Mouse (Mus musculus) neural tube, embryonic 14.5 days (tissue): ENCODE measurements around the gene Gm21969. TPM values are rescaled to one million over a fixed set of nuclear protein-coding genes. Genes with fewer than 3 reads are reported as not detected.

Experiments used
- ATAC-seq: fragments of 200-750 bp; cut with Nextera tagmentation; 2 replicates; pipeline ENCODE4 v1.8.0; 2017; ENCODE audit warnings: low read depth, mild to moderate bottlenecking, moderate TSS enrichment, moderate library complexity
- H3K27ac ChIP-seq: fragments of 300-500 bp; sonication (generic); 2 replicates; pipeline ENCODE4 v1.5.1; 2014; ENCODE audit warnings: low read depth, mild to moderate bottlenecking, control low read depth, low read length, moderate library complexity, mixed read lengths
- H3K27me3 ChIP-seq: fragments of 300-500 bp; sonication (generic); 2 replicates; pipeline ENCODE4 v1.6.1; 2014; ENCODE audit warnings: low read length; ENCODE audit not compliant: control insufficient read depth, insufficient read depth
- H3K36me3 ChIP-seq: fragments of 300-500 bp; sonication (generic); 2 replicates; pipeline ENCODE4 v1.6.1; 2014; ENCODE audit warnings: low read length, mixed read lengths; ENCODE audit not compliant: control insufficient read depth, insufficient read depth
- H3K4me1 ChIP-seq: fragments of 300-500 bp; sonication (generic); 2 replicates; pipeline ENCODE4 v1.6.1; 2014; ENCODE audit warnings: low read length; ENCODE audit not compliant: control insufficient read depth, insufficient read depth
- H3K4me2 ChIP-seq: fragments of 300-500 bp; sonication (generic); 2 replicates; pipeline ENCODE4 v1.6.1; 2014; ENCODE audit warnings: mild to moderate bottlenecking, low read depth, low read length, control low read depth
- H3K4me3 ChIP-seq: fragments of 300-500 bp; sonication (generic); 2 replicates; pipeline ENCODE4 v1.5.1; 2014; ENCODE audit warnings: low read depth, low read length, control low read depth, mixed read lengths
- H3K9ac ChIP-seq: fragments of 300-500 bp; sonication (generic); replicated peaks from 2 replicates; pipeline ENCODE4 v1.6.1; 2014; ENCODE audit warnings: low read depth, mild to moderate bottlenecking, control low read depth, low read length, mixed read lengths
- H3K9me3 ChIP-seq: fragments of 300-500 bp; sonication (generic); 2 replicates; pipeline ENCODE4 v1.6.1; 2016; ENCODE audit warnings: low read length; ENCODE audit not compliant: control insufficient read depth
- WGBS: fragments of 180-500 bp; shearing (Covaris S2); extraction: QIAGEN DNeasy Blood & Tissue Kit; methylation state at CpG from one replicate; pipeline ENCODE4 v1.1.7; 2014; 5-methylcytosine and 5-hydroxymethylcytosine counted together
- polyA plus RNA-seq: library from polyadenylated mRNA; unstranded; fragments of >200 nt; fragmentation: Nextera tagmentation; extraction: Ambion mirVana; gene quantifications from 2 replicates; pipeline ENCODE4 v1.2.1, GENCODE M21; 2014

Gm21969 gene
- polyA plus RNA-seq, 1 experiment from 2014 or later = not detected

- 24% methylated on average over 7 of the region's 7 CpGs for WGBS
- ATAC-seq = no peak
These were observed 33.4 kb downstream of the Gm21969 start for GRCm38 (mm10) chr4:139636373-139636772.

GRCm38 (mm10) chr4:139637847-139638246, 34.9 kb downstream of the Gm21969 start:
- Histone ChIP-seq H3K27ac (no peak overlapping the region), H3K4me3 (no peak overlapping the region), H3K27me3 (no peaks in the 10 kb centered on the region), H3K9me3 (no peaks in the 10 kb centered on the region), H3K4me2 (no peak overlapping the region), H3K9ac (no peak overlapping the region), H3K36me3 (peaks cover 3% of the 10 kb centered on the region; the same call in 1 of the 2 replicates), H3K4me1 (peaks cover 21% of the 10 kb centered on the region)
- ATAC-seq = no peak
- 91% methylated on average over 9 of the region's 9 CpGs for WGBS

More at GRCm38 (mm10) chr4:139636373-139636772, 33.4 kb downstream of the Gm21969 start:
- Histone ChIP-seq H3K9me3 (no peaks in the 10 kb centered on the region), H3K27ac (no peak overlapping the region), H3K4me3 (no peak overlapping the region), H3K27me3 (no peaks in the 10 kb centered on the region), H3K4me2 (no peak overlapping the region), H3K4me1 (peaks cover 10% of the 10 kb centered on the region), H3K36me3 (no peaks in the 10 kb centered on the region; the same call in 1 of the 2 replicates), H3K9ac (no peak overlapping the region)

GRCm38 (mm10) chr4:139638356-139638755, 35.4 kb downstream of the Gm21969 start:
- no peak overlapping the region for H3K4me3 ChIP-seq
- no peaks in the 10 kb centered on the region for H3K9me3 ChIP-seq
- H3K4me1 ChIP-seq = peaks cover 21% of the 10 kb centered on the region
- no peak overlapping the region for H3K9ac ChIP-seq
- no peak for ATAC-seq
- H3K27me3 ChIP-seq = no peaks in the 10 kb centered on the region
- H3K4me2 ChIP-seq = no peak overlapping the region
- WGBS = 89% methylated on average over 16 of the region's 16 CpGs
- peaks cover 5% of the 10 kb centered on the region; the same call in 1 of the 2 replicates for H3K36me3 ChIP-seq
- no peak overlapping the region for H3K27ac ChIP-seq

DNA sequence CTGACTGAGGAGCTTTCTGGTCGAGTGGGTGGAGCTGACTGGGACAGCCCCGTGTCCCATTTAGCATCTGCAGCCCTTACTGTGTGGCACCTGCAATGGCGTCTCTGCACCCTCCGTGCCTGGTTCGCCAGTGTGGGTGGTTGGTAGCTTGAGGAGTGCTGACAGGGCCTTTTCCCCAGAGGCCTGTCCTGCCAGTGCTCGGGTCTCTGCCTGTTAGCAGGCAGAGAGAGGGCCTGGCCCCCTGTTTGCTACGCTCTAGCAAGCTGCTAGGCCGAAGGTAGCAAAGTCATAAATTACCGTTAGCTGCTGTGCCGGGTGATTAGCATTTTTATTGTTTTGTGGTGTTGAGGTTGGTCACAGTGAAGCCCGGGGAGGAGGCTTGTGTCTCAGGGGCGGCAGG, 36.8 kb downstream of the Gm21969 start:
- 0 out of 2 replicates have a peak, but pooled peaks have one; percentile 18 for ATAC-seq
- 9% methylated on average over 12 of the region's 12 CpGs for WGBS
- Histone ChIP-seq H3K9me3 (no peaks in the 10 kb centered on the region), H3K4me3 (no peak overlapping the region), H3K9ac (peak overlapping the region; percentile 41; the same call in 1 of the 2 replicates), H3K27me3 (no peaks in the 10 kb centered on the region), H3K4me1 (peaks cover 21% of the 10 kb centered on the region), H3K27ac (no peak overlapping the region), H3K36me3 (peaks cover 8% of the 10 kb centered on the region; the same call in 1 of the 2 replicates), H3K4me2 (no peak overlapping the region)

DNA sequence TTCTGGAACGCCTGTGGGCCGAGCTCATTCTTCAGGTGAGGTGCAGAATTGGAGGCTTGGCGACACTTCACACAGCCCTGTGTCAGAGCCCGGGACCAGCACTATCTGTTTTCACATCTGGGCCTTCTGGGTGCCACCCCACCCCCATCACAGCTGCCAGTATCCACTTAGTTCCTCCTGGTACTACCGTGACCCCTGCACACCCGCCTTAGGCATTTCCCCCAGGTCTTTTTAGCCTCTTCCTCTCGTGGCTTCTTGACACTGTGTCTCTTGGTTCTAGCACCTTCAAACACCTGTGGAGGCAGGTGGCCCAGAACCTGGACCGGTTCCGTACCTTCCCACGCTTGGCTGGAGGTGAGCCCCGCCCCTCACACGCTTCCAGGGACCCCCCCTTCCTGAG, 37.3 kb downstream of the Gm21969 start:
- Histone ChIP-seq H3K27ac (no peak overlapping the region), H3K9ac (no peak overlapping the region), H3K9me3 (no peaks in the 10 kb centered on the region), H3K27me3 (no peaks in the 10 kb centered on the region), H3K4me2 (no peak overlapping the region), H3K36me3 (peaks cover 8% of the 10 kb centered on the region; the same call in 1 of the 2 replicates), H3K4me3 (no peak overlapping the region), H3K4me1 (peaks cover 21% of the 10 kb centered on the region)
- WGBS = 42% methylated on average over 12 of the region's 12 CpGs
- no peak for ATAC-seq

DNA sequence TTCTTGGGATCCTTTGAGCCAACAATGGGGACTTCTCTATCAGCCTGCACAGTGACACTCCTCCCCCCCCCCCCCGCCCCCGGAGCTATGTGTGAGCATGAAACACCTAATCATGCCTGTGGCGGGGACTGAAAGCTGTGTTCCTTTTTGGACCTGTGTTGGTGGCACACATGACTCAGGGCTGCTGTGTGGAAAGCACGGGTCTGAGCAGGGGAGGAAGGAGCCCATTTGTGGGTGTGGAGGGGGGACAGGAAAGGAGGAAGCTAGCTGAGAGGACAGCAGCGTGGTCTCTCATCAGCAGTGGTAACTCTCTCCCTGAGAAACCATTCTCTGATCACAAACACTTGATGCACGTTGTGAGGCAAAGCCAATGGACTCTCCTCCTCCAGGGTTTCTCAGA, 37.8 kb downstream of the Gm21969 start:
- Histone ChIP-seq H3K27me3 (no peaks in the 10 kb centered on the region), H3K27ac (no peak overlapping the region), H3K9me3 (no peaks in the 10 kb centered on the region), H3K4me2 (no peak overlapping the region), H3K9ac (no peak overlapping the region), H3K4me3 (no peak overlapping the region), H3K4me1 (peaks cover 21% of the 10 kb centered on the region), H3K36me3 (peaks cover 8% of the 10 kb centered on the region; the same call in 1 of the 2 replicates)
- WGBS = 53% methylated on average over 6 of the region's 6 CpGs
- no peak for ATAC-seq

- Histone ChIP-seq H3K36me3 (peaks cover 11% of the 10 kb centered on the region; the same call in 1 of the 2 replicates), H3K9ac (no peak overlapping the region), H3K4me2 (peak overlapping the region; percentile 30; the same call in 1 of the 2 replicates), H3K27me3 (no peaks in the 10 kb centered on the region), H3K27ac (no peak overlapping the region), H3K4me1 (peaks cover 21% of the 10 kb centered on the region), H3K9me3 (no peaks in the 10 kb centered on the region), H3K4me3 (no peak overlapping the region)
- no peak for ATAC-seq
- WGBS = 2% methylated on average over 29 of the region's 30 CpGs
These were observed 38.9 kb downstream of the Gm21969 start for GRCm38 (mm10) chr4:139641829-139642425.

GRCm38 (mm10) chr4:139643972-139644371, 41.0 kb downstream of the Gm21969 start:
- WGBS = 18% methylated on average over 9 of the region's 9 CpGs
- Histone ChIP-seq H3K4me2 (no peak overlapping the region), H3K9me3 (no peaks in the 10 kb centered on the region), H3K4me1 (peaks cover 21% of the 10 kb centered on the region), H3K27ac (no peak overlapping the region), H3K36me3 (peaks cover 19% of the 10 kb centered on the region; the same call in 1 of the 2 replicates), H3K27me3 (no peaks in the 10 kb centered on the region), H3K4me3 (no peak overlapping the region), H3K9ac (no peak overlapping the region)
- ATAC-seq = no peak

DNA sequence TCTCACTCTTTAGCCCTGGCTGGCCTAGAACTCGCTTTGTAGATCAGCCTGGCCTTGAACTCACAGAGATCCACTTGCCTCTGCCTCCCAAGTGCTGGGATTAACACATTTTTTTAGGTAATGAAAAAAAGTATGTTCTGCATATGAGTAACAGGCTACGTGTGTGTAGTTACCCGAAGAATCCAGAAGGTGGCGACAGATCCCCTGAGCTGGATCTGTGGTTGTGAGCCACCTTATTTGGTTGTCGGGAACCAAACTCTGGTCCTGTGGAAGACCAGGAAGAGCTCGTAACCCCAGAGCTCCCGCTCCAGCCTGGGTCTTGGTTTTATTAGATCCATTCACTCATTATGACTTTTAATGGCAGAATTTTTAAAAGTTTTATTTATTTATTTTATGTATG, 43.9 kb downstream of the Gm21969 start:
- Histone ChIP-seq H3K27ac (no peak overlapping the region), H3K36me3 (peaks cover 19% of the 10 kb centered on the region; the same call in 1 of the 2 replicates), H3K9me3 (no peaks in the 10 kb centered on the region), H3K4me2 (no peak overlapping the region), H3K4me3 (no peak overlapping the region), H3K9ac (no peak overlapping the region), H3K4me1 (peaks cover 5% of the 10 kb centered on the region; the same call in 1 of the 2 replicates), H3K27me3 (no peaks in the 10 kb centered on the region)
- no peak for ATAC-seq
- WGBS = 86% methylated on average over 7 of the region's 7 CpGs
